ENCODE assay signal across 10 mouse cellular contexts in genomic region chr11:110028913-110029695, GRCm38 (mm10). TPM values are rescaled to one million over a fixed set of nuclear protein-coding genes. Genes with fewer than 3 reads are reported as not detected.
A peak's percentile ranks its signal among the peaks of the same experiment; 100 is the strongest.
DNase-seq lines count a peak whose midpoint lies in the region; ATAC-seq and TF ChIP-seq lines count a peak whose summit lies in the region.
"Had no signal": no experiment of that assay in that cellular context is flagged by ENCODE, and none has a peak within 500 bp of the region (broad histone marks: within the 10 kb centered on the region; RNA-seq: fewer than 3 reads in every experiment).

No protein-coding gene starts in this region.

- H3K9ac ChIP-seq in kidney, postnatal 0 days (ENCODE audit: low read depth, low read length), result no peak overlapping the region
- no peak overlapping the region for H3K9ac ChIP-seq in midbrain, embryonic 13.5 days (replicated peaks)
- H3K9ac ChIP-seq in midbrain, embryonic 11.5 days (ENCODE audit: low read length), result no peak overlapping the region
- H3K9ac ChIP-seq: neural tube, embryonic 12.5 days had no signal

- no peaks in the 10 kb centered on the region for H3K4me1 ChIP-seq in kidney, postnatal 0 days (replicated peaks; ENCODE audit: insufficient read depth, low read length)
- no peaks in the 10 kb centered on the region for H3K4me1 ChIP-seq in midbrain, embryonic 13.5 days (replicated peaks)
- H3K4me1 ChIP-seq in midbrain, embryonic 11.5 days (ENCODE audit: control insufficient read depth, insufficient read depth, low read length), result no peaks in the 10 kb centered on the region
- H3K4me1 ChIP-seq: neural tube, embryonic 12.5 days had no signal

- H3K27ac ChIP-seq in kidney, postnatal 0 days, result no peak overlapping the region
- no peak overlapping the region for H3K27ac ChIP-seq in midbrain, embryonic 13.5 days
- H3K27ac ChIP-seq in midbrain, embryonic 11.5 days (ENCODE audit: low read depth, low read length), result no peak overlapping the region
- H3K27ac ChIP-seq: neural tube, embryonic 12.5 days had no signal

- H3K9me3 ChIP-seq in kidney, postnatal 0 days (replicated peaks; ENCODE audit: low read length), result no peaks in the 10 kb centered on the region
- no peaks in the 10 kb centered on the region for H3K9me3 ChIP-seq in midbrain, embryonic 13.5 days
- H3K9me3 ChIP-seq in midbrain, embryonic 11.5 days (ENCODE audit: control insufficient read depth, low read length), result no peaks in the 10 kb centered on the region
- H3K9me3 ChIP-seq: neural tube, embryonic 12.5 days had no signal

- no peak overlapping the region for H3K4me3 ChIP-seq in kidney, postnatal 0 days (replicated peaks; ENCODE audit: low read depth, low read length)
- H3K4me3 ChIP-seq in midbrain, embryonic 13.5 days (replicated peaks), result no peak overlapping the region
- no peak overlapping the region for H3K4me3 ChIP-seq in midbrain, embryonic 11.5 days (ENCODE audit: low read depth, low read length)
- H3K4me3 ChIP-seq: neural tube, embryonic 12.5 days had no signal

- WGBS in kidney, postnatal 0 days, result 9% methylated on average over 7 of the region's 7 CpGs
- 70% methylated on average over 7 of the region's 7 CpGs for WGBS in midbrain, embryonic 13.5 days
- 68% methylated on average over 7 of the region's 7 CpGs for WGBS in midbrain, embryonic 11.5 days

- TF ChIP-seq CTCF in kidney, postnatal 0 days (IDR thresholded peaks at IDR 0.05; ENCODE audit: low read depth), result no peak

- H3K36me3 ChIP-seq in kidney, postnatal 0 days (ENCODE audit: insufficient read depth, low read length), result no peaks in the 10 kb centered on the region
- no peaks in the 10 kb centered on the region for H3K36me3 ChIP-seq in midbrain, embryonic 13.5 days
- H3K36me3 ChIP-seq in midbrain, embryonic 11.5 days (ENCODE audit: control insufficient read depth, insufficient read depth, low read length), result no peaks in the 10 kb centered on the region
- H3K36me3 ChIP-seq: neural tube, embryonic 12.5 days had no signal

- DNase-seq in gastrocnemius, adult 18-20 months (ENCODE audit: low spot score), result peak; percentile 54
- DNase-seq in gastrocnemius, postnatal 10 days, result no peak
- DNase-seq in c-Kit-positive CD71-negative TER-119-negative erythroid progenitor cells, embryonic 14.5 days (ENCODE audit: low read depth), result peak; percentile 0
- DNase-seq in kidney, postnatal 0 days (ENCODE audit: low spot score), result peak; percentile 76
- peak; percentile 1 for DNase-seq in lung, postnatal 25 days (ENCODE audit: low spot score)
- DNase-seq in cerebellum, postnatal 14 days, result no peak
- no peak for DNase-seq in midbrain, embryonic 11.5 days (ENCODE audit: low spot score, missing footprints)
- DNase-seq: layer of hippocampus, postnatal 36 days had no signal

- H3K27me3 ChIP-seq in kidney, postnatal 0 days (ENCODE audit: insufficient read depth, low read length), result no peaks in the 10 kb centered on the region
- H3K27me3 ChIP-seq in midbrain, embryonic 13.5 days, result no peaks in the 10 kb centered on the region
- no peaks in the 10 kb centered on the region for H3K27me3 ChIP-seq in midbrain, embryonic 11.5 days (ENCODE audit: control insufficient read depth, insufficient read depth, low read length)
- H3K27me3 ChIP-seq: neural tube, embryonic 12.5 days had no signal

- H3K4me2 ChIP-seq in kidney, postnatal 0 days (ENCODE audit: low read length), result no peak overlapping the region
- no peak overlapping the region for H3K4me2 ChIP-seq in midbrain, embryonic 13.5 days (replicated peaks)
- no peak overlapping the region for H3K4me2 ChIP-seq in midbrain, embryonic 11.5 days
- H3K4me2 ChIP-seq: neural tube, embryonic 12.5 days had no signal

- peak; percentile 73 for ATAC-seq in kidney, postnatal 0 days (replicated peaks; ENCODE audit: low FRiP score, low read depth)
- no peak for ATAC-seq in midbrain, embryonic 13.5 days
- no peak for ATAC-seq in midbrain, embryonic 11.5 days (ENCODE audit: low FRiP score)

RNA-seq across cellular contexts. Expression of gene Abca8b, which starts 33.5 kb away (rescaled TPM):
- 10 to 100 TPM; 13.6 to 22.5 TPM for total RNA-seq in gastrocnemius, adult 18-20 months (2021)
- total RNA-seq in gastrocnemius, postnatal 10 days (2021), result 10 to 100 TPM; 11.3 to 12.1 TPM
- 0.31 and 0.38 TPM in 2 replicates for polyA plus RNA-seq in kidney, postnatal 0 days (2015; fragmentation: Nextera tagmentation; extraction: Ambion mirVana)
- 0.97 and 1.1 TPM in 2 replicates for polyA plus RNA-seq in midbrain, embryonic 13.5 days (2015; fragmentation: Nextera tagmentation; extraction: Ambion mirVana)
- 0.31 and 0.47 TPM in 2 replicates for polyA plus RNA-seq in midbrain, embryonic 11.5 days (2014; fragmentation: Nextera tagmentation; extraction: Ambion mirVana)

Comparison
In these comparisons a context has a peak if more than half of its experiments do, and no peak if none do; other contexts are left out.
1. DNase-seq: peak in gastrocnemius, adult 18-20 months (single experiment), c-Kit-positive CD71-negative TER-119-negative erythroid progenitor cells, embryonic 14.5 days (single experiment), kidney, postnatal 0 days (single experiment) and lung, postnatal 25 days (single experiment); none in gastrocnemius, postnatal 10 days (single experiment), cerebellum, postnatal 14 days (0 of 2) and midbrain, embryonic 11.5 days (single experiment).